Mouse (Mus musculus) cerebellum, adult 8-10 months (tissue): ENCODE measurements around the gene Gstp3.
A peak's percentile ranks its signal among the peaks of the same experiment; 100 is the strongest.

Source experiments
- DNase-seq: peaks from one replicate; pipeline ENCODE4 v3.0.0; 2022

Gene Gstp3

DNA sequence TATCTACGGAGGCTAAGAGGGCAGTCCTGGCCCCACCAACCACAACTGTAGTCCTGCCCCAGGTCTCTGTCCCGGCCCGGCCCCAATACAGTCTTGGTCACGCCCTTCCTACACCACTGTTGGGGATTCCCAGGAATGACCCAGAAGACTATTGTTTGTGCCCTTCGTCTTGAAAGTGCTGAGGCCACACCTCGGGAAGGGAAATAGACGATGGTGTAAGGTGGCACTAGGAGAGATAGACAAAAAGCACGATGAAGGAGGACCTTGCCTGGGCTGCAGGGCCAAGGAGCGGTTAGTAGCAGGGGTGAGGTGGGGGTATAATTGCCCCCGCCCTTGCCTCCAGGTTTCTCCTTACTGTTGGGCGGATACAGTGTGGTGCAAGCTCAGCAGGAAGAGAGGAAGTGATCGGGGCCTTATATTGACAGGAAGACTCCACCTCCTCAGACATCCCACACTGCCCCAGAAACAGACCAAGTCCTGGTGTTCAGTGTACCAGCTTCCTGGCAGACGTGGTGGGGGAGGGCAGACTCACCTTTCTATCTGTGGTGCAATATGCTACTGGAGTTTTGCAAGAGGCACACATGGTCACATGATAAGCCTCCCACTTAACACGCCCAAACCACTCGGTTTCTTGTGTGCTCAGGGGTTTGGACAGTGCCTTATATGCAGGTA lies at the start of gene Gstp3:
TSS of gene Gstp3 (minus strand) at position 501 of the 672 bp plus-strand sequence.
- no peak for DNase-seq

DNA sequence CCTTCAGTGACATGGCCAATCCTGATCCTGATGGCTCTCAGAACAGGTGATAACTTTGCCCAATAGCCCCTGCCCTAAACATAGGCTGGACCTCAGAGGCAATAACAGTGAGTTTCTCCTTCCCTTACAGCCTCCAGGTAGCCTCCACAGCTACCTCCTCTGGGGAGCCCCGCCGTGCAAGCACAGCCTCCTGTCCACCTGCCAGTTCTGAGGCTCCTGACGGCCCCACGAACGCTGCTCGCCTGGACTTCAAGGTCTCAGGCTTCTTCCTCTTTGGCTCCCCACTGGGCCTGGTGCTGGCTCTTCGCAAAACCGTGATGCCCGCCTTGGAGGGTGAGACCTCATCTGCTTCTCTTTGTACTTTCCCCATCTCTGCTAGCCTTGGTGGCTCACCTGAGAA lies 49.2 kb upstream of the Gstp3 start:
- DNase-seq = no peak

DNA sequence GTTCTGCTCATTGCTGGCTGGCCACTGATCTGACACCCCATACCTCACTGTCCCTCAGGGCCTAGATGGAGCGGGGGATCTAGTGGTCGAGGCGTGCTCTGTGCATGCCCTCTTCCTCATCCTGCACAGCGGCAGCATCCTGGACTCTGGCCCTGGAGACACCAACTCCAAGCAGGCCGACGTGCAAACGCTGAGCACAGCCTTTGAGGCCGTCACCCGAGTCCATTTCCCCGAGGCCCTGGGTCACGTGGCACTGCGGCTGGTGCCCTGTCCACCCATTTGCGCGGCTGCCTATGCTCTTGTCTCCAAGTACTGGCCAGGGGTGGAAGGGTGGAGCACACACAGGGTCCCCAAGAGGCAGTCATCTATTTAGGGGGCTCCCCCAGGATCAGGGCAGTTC lies 47.3 kb upstream of the Gstp3 start:
- no peak for DNase-seq

DNA sequence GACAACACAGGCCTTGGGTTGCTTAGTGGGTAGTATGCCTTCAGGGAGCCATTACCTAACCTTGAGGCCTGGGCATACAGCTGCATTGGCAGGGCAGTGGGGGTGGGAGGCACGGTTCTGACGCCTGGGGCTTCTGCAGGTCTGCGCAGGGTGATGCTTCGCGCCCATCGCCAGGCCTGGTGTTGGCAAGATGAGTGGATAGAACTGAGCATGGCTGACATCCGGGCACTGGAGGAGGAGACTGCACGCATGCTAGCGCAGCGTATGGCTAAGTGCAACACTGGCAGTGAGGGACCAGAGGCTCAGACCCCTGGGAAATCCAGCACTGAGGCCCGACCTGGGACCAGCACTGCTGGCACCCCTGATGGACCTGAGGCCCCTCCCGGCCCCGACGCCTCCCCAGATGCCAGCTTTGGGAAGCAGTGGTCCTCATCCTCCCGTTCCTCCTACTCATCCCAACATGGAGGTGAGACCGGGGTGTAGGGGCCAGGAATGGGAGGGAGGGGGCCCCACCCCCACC lies 45.4 kb upstream of the Gstp3 start:
- DNase-seq = no peak

DNA sequence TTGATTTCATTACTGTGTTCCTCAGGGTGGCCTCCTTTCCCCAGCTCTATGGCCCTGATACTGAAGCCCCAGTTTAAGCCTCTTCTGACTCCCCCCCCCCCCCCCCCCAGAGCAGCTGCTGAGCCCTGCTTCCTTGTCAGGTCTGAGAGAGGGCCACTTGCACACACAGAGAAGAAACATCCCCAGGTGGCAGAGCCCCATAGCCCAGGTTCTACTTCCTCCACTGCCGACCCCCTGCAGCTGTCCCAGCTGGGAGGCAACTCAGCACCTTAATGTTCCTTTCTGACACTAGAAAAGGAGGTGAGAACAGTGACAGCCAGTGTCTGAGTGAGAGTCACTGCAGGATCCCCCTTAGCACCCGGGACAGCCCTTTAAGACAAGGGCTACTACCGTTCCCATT lies 44.4 kb upstream of the Gstp3 start:
- DNase-seq = no peak

DNA sequence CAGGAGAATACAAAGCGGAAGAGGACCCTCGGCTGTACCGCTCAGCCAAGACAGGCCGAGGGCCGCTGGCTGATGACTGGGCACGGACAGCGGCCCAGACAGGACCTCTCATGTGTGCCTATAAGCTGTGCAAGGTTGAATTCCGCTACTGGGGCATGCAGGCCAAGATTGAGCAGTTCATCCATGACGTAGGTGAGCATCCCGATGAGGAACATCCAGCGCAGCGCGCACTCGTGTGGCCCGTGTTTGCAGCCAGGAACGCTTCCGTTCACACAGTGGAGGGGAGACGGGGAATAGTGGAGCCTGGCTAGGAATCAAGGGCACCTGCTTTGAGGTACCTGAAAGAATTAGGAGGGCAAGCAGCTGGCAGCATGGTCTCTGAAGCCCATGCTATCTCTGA lies 43.9 kb upstream of the Gstp3 start:
- DNase-seq = no peak

DNA sequence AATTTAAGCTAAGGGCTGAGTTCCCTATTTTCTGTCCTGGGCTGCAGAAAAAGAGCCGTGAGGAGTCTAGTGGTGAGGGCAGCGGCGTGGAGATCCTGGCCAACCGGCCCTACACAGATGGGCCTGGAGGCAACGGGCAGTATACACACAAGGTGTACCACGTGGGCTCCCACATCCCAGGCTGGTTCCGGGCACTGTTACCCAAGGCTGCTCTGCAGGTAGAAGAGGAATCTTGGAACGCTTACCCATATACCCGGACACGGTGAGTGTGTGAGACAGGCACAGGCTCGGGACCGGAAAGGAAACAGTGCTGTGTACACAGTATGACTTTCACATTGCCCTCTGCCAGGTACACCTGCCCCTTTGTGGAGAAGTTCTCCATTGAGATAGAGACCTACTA lies 43.3 kb upstream of the Gstp3 start:
- DNase-seq = peak; percentile 63

DNA sequence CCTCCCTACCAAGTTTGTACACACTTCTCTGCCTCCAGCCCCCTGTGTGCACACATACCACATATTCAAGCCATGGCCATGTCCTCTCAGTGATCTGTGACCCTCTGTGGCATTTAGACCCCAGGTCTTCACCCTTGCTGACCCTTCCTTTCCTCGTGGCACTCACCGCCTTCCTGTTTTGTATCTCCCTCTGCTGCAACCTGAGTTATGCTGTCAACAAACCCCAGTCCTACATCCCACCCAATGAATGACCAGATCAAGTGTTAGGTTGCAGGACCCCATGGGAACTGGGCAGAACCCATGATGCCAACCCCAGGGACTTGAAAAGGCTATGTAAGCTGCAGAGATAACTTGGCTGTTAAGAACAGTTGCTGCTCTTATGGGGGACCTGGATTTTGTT lies 42.7 kb upstream of the Gstp3 start:
- no peak for DNase-seq

DNA sequence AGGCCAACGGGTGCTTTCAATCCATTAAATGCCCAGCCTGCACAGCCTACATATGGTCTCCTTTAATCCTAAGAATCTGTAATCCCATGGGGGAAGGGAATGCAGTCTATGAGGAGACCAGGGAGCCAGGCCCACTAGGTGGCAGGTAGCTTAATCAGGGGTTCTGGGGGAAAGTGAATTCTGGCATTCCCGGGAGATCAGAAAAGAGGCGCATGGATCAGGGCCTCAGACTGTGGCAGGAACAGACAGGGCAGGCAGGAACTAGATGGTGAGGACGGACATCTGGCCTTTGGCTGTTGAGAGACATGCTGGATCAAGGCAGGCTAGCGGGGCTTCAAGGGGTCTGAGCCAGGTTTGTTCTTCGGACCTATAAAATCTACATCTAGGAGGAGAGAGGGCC lies 42.1 kb upstream of the Gstp3 start:
- DNase-seq = no peak

DNA sequence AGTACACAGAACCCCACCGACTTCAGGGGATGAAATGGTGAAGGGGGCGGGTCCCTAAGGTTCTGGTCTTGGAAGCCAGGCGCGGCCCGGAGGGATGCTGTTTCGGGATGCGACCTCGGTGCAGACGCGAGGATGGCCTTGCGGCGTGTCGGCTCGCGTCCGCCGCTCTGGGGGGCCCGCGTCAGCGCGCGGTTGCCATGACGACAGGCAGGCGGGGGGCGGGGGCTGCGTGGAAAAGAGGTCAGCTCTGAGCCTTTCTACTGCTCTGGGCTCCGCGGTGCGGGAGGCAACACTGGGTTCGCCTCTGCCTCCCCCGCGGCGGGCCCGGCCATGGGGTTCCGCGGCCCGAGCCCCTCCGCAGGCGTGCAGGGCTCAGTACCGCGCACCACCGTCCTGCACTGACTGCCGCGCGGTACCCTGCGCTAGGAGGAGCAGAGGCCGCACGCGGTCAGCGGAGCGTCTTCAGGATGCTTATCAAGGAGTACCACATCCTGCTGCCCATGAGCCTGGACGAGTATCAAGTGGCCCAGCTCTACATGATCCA lies 41.4 kb upstream of the Gstp3 start:
- DNase-seq = peak; percentile 85

DNA sequence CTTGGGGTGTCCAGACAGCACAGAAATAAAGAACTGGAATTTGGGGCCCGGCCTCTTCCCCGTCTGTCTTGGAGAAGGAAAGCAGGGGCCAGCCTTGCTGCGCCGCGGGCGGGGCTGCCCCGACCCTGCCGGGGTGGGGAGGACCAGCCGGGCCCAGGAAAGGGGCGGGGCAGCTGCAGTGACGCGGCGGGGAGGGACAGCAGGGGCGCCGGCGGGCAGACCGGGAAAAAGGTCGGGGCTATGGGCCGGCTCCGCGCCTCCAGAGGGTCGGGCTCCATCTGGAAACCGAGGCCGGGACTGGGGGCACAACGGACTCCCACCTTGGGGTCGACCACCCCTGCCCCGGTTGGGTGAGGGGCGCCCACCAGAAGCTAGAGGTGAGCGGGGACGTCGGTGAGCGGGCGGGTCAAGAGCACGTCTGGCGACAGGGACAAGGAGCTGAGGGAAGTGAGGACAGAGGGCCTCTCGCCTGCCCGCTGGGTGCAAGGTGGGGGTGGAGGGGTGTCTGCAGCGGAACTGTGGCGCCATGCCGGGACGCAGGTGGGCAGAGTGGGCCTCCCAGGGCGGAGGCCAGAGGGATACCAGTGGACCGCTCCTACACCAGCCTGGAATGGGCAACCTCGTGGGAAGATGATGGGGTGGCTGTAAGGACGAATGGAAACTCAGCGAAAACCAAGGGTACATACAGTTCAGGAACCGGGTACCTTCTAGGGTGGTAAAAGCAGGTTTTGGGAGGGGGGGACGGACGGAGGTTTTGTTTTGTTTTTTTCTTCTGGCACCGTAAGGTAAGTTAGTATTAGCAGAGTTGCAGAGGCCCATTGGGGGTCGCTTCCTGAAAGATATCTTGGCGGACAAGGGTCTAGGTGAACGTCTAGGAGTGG lies 40.7 kb upstream of the Gstp3 start, which contains the start of gene Pitpnm1:
TSS of gene Pitpnm1 (plus strand) at position 162 of the 881 bp plus-strand sequence.
- DNase-seq = peak; percentile 74

DNA sequence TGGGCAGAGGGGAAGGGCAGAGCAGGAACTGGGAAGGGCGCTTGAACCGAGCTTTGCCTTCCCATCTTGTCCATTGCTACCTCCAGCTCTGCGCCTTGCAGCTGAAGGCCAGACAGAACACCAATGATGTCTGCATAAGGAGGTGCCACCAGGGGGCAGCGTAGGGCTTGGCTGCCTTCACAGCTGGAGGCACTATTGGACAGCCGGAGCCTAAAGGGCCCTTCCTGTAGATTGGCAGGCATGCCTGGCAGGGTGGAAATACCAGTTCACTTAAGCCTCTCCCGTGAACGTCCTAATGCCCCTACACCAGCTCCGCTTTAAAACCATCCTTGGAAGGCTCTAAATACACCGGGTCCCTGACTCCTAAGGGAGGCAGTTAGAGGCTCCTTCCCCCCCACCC lies 39.7 kb upstream of the Gstp3 start:
- peak; percentile 92 for DNase-seq

DNA sequence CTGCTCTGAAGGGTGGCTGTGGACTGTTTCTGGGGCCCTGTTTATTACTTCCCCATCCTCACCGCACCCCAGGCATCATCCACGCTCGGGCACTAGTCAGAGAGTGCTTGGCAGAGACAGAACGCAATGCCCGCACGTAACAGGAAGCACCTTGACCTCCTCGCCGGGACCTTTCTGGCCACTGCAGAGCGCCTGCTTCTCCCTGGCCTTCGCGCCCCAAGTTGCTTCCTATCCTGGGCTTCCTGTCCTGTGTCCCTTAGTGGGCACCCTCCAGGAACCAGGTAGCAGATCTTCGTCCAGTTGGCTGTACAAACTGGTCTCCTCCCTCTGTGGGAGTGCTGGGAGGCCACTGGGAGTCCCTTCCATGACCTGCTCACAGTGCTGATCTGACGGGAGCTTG lies 39.1 kb upstream of the Gstp3 start:
- DNase-seq = no peak

DNA sequence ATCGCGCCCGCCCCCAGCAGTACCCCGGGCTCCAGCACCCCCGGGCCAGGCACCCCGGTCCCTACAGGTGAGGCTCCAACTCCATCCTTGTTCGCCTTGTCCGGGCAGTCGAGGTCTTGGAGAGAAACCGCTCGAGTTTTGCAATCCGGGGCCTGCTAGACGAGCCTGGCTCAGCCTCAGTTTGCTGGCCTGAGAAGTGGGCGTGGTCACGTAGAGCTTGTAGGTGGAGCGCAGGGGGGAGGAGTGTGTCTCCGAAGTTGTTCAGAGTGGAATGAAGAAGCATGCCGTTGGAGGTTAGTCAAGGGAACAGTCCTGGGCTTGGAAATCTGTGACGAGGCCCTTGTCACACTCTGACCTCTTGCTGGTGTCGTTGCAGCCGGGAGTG lies 38.1 kb upstream of the Gstp3 start:
- DNase-seq = no peak

DNA sequence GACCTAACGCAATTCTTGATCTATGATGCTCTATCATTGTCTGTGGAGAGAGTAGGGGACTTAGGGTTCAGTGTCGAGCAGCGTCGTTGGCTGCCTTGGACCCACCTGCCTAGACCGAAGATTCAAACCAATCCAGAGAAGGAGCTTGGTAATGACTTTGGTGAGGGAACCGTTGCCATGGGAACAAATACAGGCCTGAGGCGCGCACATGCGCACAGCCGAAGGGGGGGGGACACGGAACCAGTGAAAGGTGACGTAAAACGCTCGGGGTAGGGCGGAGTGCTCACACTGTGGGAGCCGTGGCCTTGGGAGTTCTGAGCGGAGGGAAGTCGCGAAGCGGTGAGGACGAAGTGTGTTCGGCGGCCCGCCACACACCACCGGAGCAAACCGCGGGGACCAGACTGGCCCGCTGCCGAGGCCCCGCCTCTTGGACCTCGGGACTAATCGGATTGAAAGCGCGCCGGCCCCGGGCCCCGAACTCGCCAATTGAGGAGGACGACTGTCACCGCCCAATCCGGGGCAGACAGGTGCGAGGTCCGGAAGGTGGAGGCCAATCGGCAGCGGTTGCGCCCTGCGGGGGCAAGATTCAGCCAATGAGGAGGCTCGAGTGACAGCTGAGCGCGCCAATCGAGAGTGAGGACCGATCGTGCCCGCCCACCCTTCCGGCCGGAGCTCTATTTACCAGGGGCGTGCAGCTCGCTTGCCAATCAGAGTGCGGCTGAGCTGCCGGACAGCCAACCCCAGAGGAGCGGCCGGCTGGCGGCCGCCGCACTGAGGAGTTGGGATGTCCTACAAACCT lies 37.5 kb upstream of the Gstp3 start, which contains the start of gene Cdk2ap2:
TSS of gene Cdk2ap2 (plus strand) at position 541 of the 799 bp plus-strand sequence.
- DNase-seq = peak; percentile 100

DNA sequence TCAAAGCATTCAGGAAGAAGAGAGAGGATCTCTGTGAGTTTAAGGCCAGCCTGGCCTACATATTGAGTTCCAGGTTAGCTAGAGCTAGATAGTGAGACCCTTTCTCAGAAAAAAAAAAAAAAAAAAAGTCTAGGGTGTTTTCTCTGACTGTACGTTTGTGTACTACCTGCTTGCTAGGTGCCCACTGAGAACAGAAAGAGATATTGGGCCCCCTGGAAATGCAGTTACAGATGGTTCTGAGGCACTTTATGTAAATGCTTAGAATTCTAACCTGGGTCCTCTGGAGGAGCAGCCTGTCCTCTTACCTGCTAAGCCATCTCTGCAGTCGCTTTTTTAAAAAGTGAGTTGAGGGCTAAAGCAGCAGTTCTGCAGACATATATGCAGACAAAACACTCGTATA lies 36.4 kb upstream of the Gstp3 start:
- no peak for DNase-seq

DNA sequence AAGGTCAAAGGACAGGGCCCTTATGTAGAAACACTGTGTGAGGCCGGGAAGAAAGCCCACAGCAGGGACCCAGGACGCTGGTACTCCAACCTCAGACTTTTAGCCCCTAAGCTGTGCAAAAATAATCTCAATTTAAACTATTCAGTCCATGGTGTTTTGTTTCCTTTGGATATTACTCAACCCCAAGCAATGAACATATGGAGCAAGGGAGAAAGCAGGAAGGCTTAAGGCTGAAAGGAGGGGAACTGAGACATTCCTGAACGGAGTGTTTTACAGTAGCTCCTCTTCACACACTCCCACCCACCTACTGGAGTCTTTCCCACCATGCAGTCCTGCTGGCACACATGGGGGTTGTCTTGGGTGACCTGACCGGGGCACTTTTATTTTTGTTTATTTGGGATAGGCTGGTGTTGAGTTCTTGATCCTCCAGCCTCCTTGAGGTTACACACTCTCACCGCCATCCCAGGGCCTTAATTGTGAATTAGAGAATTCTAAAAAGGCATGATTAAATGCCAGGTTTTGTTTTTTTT lies 35.5 kb upstream of the Gstp3 start:
- no peak for DNase-seq

DNA sequence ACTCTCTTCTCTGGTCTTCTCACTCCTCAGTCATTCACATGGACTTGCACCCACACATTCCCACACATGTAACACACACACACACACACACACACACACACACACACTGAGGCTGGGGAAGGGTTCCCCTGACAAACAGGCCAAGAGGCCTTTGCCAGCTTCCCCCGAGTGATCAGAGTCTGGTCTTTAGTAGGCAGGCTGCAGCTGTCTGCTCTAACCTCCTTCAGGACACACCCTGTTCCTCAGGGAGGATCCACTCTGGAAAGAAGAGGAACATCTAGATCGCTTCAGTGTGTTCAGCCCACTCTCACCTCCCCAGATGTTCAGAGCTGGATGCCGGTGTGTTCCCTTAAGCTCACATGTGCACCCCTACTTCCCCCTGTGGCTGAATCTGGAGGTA lies 35.0 kb upstream of the Gstp3 start:
- no peak for DNase-seq

DNA sequence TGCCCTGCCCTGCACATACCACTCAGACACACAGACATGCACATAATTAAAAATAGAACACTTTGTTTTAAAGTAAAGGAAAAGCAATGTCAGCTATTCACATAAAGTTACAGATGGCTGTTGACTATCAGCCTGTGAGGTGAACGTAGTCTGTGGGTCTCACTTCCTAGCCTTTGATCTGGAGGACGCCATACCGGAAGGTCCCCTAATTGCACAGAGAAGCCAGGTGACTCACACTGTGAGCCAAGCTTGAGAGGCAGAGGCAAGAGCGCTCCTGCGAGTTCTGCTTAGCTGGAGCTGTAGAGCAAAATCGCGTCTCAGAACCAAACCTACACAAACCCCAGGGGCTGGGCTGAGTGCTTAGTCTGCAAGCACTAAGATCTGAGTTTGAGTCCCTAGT lies 34.4 kb upstream of the Gstp3 start:
- no peak for DNase-seq

DNA sequence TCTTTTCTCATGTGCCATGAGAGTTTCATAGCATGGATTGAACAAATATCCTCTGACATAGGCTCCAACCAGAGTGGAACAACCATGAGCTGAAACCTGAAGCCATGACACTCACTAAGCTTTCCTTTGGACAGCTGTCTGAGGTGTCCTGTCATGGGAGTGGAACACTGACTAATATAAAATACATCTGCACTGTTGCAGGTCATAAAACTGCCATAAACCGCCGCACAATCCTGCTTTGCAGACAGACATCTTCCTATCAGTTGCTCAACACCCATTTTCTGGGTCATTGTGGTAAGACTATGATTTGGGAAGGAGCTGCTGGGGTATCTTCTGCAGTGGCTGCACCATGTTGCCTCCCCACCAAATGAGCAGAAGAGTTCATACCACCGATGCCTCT lies 33.4 kb upstream of the Gstp3 start:
- no peak for DNase-seq

DNA sequence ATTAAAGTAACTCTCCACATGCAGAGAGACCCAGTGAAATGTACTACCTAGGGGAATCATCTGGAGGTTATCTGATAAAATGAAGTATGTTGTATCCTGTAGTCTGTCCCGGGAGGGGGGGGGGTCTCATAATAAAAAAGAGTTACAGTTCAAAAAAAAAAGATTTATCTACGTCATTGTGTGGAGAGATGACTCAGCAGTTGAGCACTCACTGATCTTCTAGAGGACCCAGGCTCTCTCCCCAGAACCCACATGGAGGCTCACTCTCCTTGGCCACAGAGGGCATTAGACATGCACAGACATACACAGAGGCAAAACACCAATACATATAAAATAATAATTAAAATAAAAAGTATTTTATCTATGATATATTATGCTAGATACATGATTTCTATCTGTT lies 32.0 kb upstream of the Gstp3 start:
- DNase-seq = no peak

DNA sequence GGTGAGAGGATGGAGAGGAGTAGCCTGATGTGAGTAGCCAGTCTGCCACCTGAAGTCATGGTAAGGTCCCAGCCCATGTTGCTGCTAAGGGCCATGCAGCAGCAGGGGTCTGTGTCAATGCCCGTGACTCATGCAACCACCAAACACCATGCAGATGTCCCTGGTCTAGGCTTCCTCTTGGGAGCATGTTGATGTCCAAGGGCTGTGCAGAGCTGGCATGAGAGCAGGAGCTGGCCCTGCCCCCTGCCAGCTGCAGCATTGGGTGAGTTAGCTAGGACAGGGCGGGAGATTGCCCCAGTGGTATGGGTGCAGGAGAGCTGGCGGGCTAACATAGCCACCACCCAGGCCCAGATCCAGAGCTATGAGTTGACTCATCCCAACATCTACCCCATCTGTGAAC lies 31.1 kb upstream of the Gstp3 start:
- no peak for DNase-seq

DNA sequence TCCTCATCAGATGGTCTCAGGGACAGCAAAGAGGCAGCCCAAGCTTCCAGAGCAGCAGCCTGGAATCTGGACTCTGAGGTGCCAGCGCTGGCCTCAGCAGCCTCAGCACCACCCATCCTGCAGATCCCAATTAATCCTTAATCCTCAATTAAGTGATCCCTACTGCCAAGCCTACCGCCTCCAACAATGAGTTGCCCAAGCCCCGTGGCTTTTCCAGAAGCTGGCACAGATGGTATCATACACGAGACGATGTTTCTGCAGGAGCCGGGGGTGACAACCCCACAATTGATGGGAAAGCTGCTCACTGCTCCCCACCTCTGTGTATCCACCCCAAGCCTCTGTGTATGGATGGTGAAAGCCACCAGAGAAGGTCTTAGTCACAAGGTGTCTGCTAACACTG lies 29.8 kb upstream of the Gstp3 start:
- DNase-seq = no peak
